Mouse (Mus musculus): Measurements from ENCODE around the gene Csf3r.

DNA sequence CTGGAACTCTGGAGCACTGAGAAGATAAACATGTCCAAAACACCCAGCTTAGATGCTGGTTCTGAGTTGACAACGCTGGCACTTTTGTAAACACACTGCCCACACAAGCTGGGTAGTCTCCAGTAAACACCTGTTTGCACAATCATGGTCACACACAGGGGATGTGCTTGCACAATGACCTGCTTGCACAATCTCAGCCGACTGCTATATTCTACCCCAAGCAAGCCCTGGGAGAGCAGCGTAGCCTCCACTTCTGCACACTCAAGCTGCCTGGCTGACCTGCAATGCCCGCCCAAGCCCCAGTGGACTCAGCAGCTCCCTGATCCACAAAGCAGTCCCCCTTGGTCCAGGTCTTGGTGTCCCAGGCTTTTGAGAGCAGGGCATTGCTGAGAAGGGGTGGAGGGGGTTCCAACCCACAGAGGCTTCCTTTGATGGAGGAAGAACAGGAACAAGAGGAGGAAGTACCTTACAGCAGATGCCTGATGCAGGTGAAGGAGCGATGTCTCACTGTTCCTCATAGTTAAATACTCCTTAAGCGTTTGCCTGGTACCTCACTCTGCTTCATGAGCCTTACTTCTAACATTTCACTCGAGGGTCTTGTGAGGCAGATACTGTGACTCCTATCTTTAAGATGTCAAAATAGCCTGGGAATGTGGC is 6.5 kb upstream of the Csf3r start:
- no peak for TF ChIP-seq MAFK (IDR thresholded peaks at IDR 0.05; ENCODE audit: insufficient read depth, low read depth, low read length)
- TF ChIP-seq ZC3H11A (IDR thresholded peaks at IDR 0.05; ENCODE audit: borderline replicate concordance, low read depth, low read length), result no peak
- no peak for TF ChIP-seq ZNF384 (IDR thresholded peaks at IDR 0.05; ENCODE audit: low read depth, low read length)
